Mouse (Mus musculus) CH12.LX (cell line): Measurements from ENCODE around the gene Hoxc5.

Source experiments
- BHLHE40 ChIP-seq: IDR thresholded peaks from 2 replicates; pipeline ENCODE4 v1.6.1; 2011; ENCODE audit warnings: mild to moderate bottlenecking, low read depth, low read length, improper control_type of control experiment
- CHD2 ChIP-seq: IDR thresholded peaks from 2 replicates; pipeline ENCODE4 v1.6.1; 2011; ENCODE audit warnings: low read length, improper control_type of control experiment
- CTCF ChIP-seq, 2 experiments: IDR thresholded peaks in 1 of 2; conservative IDR thresholded peaks in 1 of 2; 2 replicates each; pipeline ENCODE4 v1.5.1; 2011 to 2012; ENCODE audit warnings: low read depth in 2 of 2, low read length in 2 of 2, improper control_type of control experiment in 1 of 2, inconsistent platforms in 1 of 2, mild to moderate bottlenecking in 1 of 2, moderate library complexity in 1 of 2
- E2F4 ChIP-seq: IDR thresholded peaks from 2 replicates; pipeline ENCODE4 v1.6.1; 2011; ENCODE audit warnings: low read depth, low read length, improper control_type of control experiment; ENCODE audit not compliant: insufficient replicate concordance
- ELF1 ChIP-seq: IDR thresholded peaks from 2 replicates; pipeline ENCODE4 v1.6.1; 2014; ENCODE audit warnings: low read depth, mild to moderate bottlenecking, inconsistent platforms, low read length, improper control_type of control experiment
- IRF4 ChIP-seq: IDR thresholded peaks from 2 replicates; pipeline ENCODE4 v1.6.1; 2014; ENCODE audit warnings: low read depth, mild to moderate bottlenecking, inconsistent platforms, low read length, improper control_type of control experiment
- MAX ChIP-seq: IDR thresholded peaks from 2 replicates; pipeline ENCODE4 v1.6.1; 2011; ENCODE audit warnings: low read length, improper control_type of control experiment
- MEF2A ChIP-seq: IDR thresholded peaks from 2 replicates; pipeline ENCODE4 v1.6.1; 2014; ENCODE audit warnings: low read depth, mild to moderate bottlenecking, inconsistent platforms, low read length, improper control_type of control experiment, borderline replicate concordance
- POLR2A ChIP-seq: IDR thresholded peaks from 2 replicates; pipeline ENCODE4 v1.6.1; 2011; ENCODE audit warnings: low read depth, mild to moderate bottlenecking, improper control_type of control experiment, low read length
- RCOR1 ChIP-seq: conservative IDR thresholded peaks from 2 replicates; pipeline ENCODE4 v1.6.1; 2012; ENCODE audit warnings: low read depth, mild to moderate bottlenecking, inconsistent platforms, low read length, improper control_type of control experiment
- TBP ChIP-seq: conservative IDR thresholded peaks from 2 replicates; pipeline ENCODE4 v1.6.1; 2011; ENCODE audit warnings: low read depth, low read length, improper control_type of control experiment
- USF1 ChIP-seq: IDR thresholded peaks from 2 replicates; pipeline ENCODE4 v1.6.1; 2014; ENCODE audit warnings: low read depth, mild to moderate bottlenecking, inconsistent platforms, low read length, improper control_type of control experiment

DNA sequence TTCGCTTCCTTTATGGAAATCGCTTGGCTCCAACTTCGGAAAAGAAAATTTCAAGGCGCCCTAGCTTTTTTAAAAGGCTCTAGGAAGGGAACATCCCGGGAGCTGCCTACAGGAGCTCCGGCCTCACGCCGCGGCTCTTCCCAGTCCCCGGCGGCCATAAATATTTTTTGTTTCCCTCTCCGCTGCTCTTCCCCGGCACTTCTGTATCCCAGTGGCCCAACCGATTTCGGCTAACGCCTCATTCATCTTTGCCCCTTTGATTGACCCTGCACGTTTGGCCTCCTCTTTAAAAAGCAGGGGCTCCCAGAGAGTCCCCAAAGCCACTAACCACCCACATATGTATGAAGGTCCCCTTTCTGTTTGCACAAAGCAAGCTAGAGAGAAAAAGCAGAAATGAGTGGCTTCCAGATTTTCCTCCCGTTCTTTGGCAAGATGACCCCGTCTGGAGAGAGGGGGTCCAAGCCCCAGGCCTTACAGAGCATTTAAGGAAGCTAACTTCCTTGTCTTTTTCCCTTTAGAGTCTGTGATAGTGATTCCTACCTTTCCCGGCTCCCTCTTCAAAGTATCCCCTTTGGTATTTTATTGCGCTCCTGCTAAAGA lies 92.2 kb downstream of the Hoxc5 start:
- TF ChIP-seq POLR2A (no peak), CHD2 (no peak), USF1 (no peak), MEF2A (no peak), RCOR1 (no peak), CTCF (conservative IDR thresholded peaks at IDR 0.05 in 1 of 2, IDR thresholded peaks at IDR 0.05 in 1 of 2; ENCODE audit: low read depth in 2 of 2, low read length in 2 of 2) (no peak), BHLHE40 (no peak), TBP (no peak), MAX (no peak), E2F4 (no peak), ELF1 (no peak), IRF4 (no peak)
